Mouse (Mus musculus) urinary bladder, postnatal 14 days (tissue): ENCODE measurements at regions not wholly inside any gene's neighbourhood (a gene's known extent, or its start where the extent isn't known, plus 50 kb on each side); places are given as distances from the start of the nearest gene placed in this dataset.
"Not testable (repeated sequence)": the region's sequence is repeated elsewhere in the genome, so short reads cannot be mapped to it uniquely, and the experiment has no call there.

Source experiments
- DNase-seq: peaks from one replicate; pipeline ENCODE4 v3.0.0; 2021; ENCODE audit warnings: low spot score

GRCm38 (mm10) chr12:113423736-113424597 is 65.3 kb upstream of the Adam6b start:
- no peak for DNase-seq

GRCm38 (mm10) chr12:113424598-113425208 is 64.6 kb upstream of the Adam6b start:
- DNase-seq = not testable (repeated sequence)

GRCm38 (mm10) chr12:113425209-113426070 is 63.9 kb upstream of the Adam6b start:
- DNase-seq = no peak

- no peak for DNase-seq
These were observed 62.7 kb upstream of the Adam6b start for GRCm38 (mm10) chr12:113426636-113427035.

GRCm38 (mm10) chr12:113427339-113427738 is 62.0 kb upstream of the Adam6b start:
- DNase-seq = no peak

- no peak for DNase-seq
These were observed 60.9 kb upstream of the Adam6b start for GRCm38 (mm10) chr12:113428461-113428860.

- no peak for DNase-seq
These were observed 60.4 kb upstream of the Adam6b start for GRCm38 (mm10) chr12:113428901-113429300.

GRCm38 (mm10) chr12:113430340-113430739 is 59.0 kb upstream of the Adam6b start:
- no peak for DNase-seq
